Mouse (Mus musculus) testis, adult 2 months (tissue): ENCODE data around the gene Plcd1.

Source experiments
- CTCF ChIP-seq: fragments of 200-500 bp; IDR thresholded peaks from 2 replicates; pipeline ENCODE4 v1.5.1; 2012; ENCODE audit warnings: low read depth, mild to moderate bottlenecking, inconsistent platforms, low read length, moderate library complexity; ENCODE audit not compliant: control insufficient read depth, insufficient read depth, insufficient replicate concordance
- POLR2A ChIP-seq: fragments of 200-500 bp; IDR thresholded peaks from 2 replicates; pipeline ENCODE4 v1.6.1; 2012; ENCODE audit warnings: low read depth, mild to moderate bottlenecking, inconsistent platforms, low read length, moderate library complexity; ENCODE audit not compliant: control insufficient read depth

- no peak for TF ChIP-seq CTCF
- no peak for TF ChIP-seq POLR2A
Observed at GRCm38 (mm10) chr9:119109685-119110353, 16.5 kb upstream of the Plcd1 start.
